Mouse (Mus musculus): Measurements from ENCODE around the gene Mamdc2. TPM values are rescaled to one million over a fixed set of nuclear protein-coding genes. Genes with fewer than 3 reads are reported as not detected.
A peak's percentile ranks its signal among the peaks of the same experiment; 100 is the strongest.

The Mamdc2 gene
- polyA plus RNA-seq, 1 experiment from 2014 or later, result 2.6 TPM

GRCm38 (mm10) chr19:23323107-23323506 is 125.1 kb downstream of the Mamdc2 start:
- Histone ChIP-seq H3K4me1 (ENCODE audit: control insufficient read depth, insufficient read depth, low read depth, low read length) (no peaks in the 10 kb centered on the region), H3K9ac (ENCODE audit: low read depth, low read length) (no peak overlapping the region), H3K4me3 (ENCODE audit: low read length) (no peak overlapping the region), H3K4me2 (ENCODE audit: low read length) (no peak overlapping the region), H3K9me3 (ENCODE audit: control insufficient read depth, low read length) (no peaks in the 10 kb centered on the region), H3K36me3 (ENCODE audit: control insufficient read depth, insufficient read depth, low read length) (no peaks in the 10 kb centered on the region), H3K27ac (ENCODE audit: low read depth, low read length) (no peak overlapping the region), H3K27me3 (replicated peaks; ENCODE audit: control insufficient read depth, insufficient read depth, low read length) (no peaks in the 10 kb centered on the region)
- WGBS, result 91% methylated on average over 3 of the region's 3 CpGs
- no peak for ATAC-seq

- Histone ChIP-seq H3K4me1 (ENCODE audit: control insufficient read depth, insufficient read depth, low read depth, low read length) (no peaks in the 10 kb centered on the region), H3K27me3 (replicated peaks; ENCODE audit: control insufficient read depth, insufficient read depth, low read length) (no peaks in the 10 kb centered on the region), H3K27ac (ENCODE audit: low read depth, low read length) (0 out of 2 replicates have a peak overlapping the region, but pooled peaks have one; percentile 23), H3K4me2 (ENCODE audit: low read length) (no peak overlapping the region), H3K9me3 (ENCODE audit: control insufficient read depth, low read length) (no peaks in the 10 kb centered on the region), H3K9ac (ENCODE audit: low read depth, low read length) (no peak overlapping the region), H3K4me3 (ENCODE audit: low read length) (no peak overlapping the region), H3K36me3 (ENCODE audit: control insufficient read depth, insufficient read depth, low read length) (no peaks in the 10 kb centered on the region)
- WGBS, result 75% methylated on average over 5 of the region's 5 CpGs
- no peak for ATAC-seq
Observed at GRCm38 (mm10) chr19:23317989-23318358, 130.3 kb downstream of the Mamdc2 start.

- Histone ChIP-seq H3K4me3 (ENCODE audit: low read length) (no peak overlapping the region), H3K27me3 (replicated peaks; ENCODE audit: control insufficient read depth, insufficient read depth, low read length) (no peaks in the 10 kb centered on the region), H3K4me1 (ENCODE audit: control insufficient read depth, insufficient read depth, low read depth, low read length) (no peaks in the 10 kb centered on the region), H3K36me3 (ENCODE audit: control insufficient read depth, insufficient read depth, low read length) (no peaks in the 10 kb centered on the region), H3K27ac (ENCODE audit: low read depth, low read length) (no peak overlapping the region), H3K9ac (ENCODE audit: low read depth, low read length) (no peak overlapping the region), H3K4me2 (ENCODE audit: low read length) (no peak overlapping the region), H3K9me3 (ENCODE audit: control insufficient read depth, low read length) (no peaks in the 10 kb centered on the region)
- 62% methylated on average over 5 of the region's 5 CpGs for WGBS
- ATAC-seq, result 0 out of 2 replicates have a peak, but pooled peaks have one; percentile 60
Observed at GRCm38 (mm10) chr19:23317295-23317988, 130.8 kb downstream of the Mamdc2 start.

DNA sequence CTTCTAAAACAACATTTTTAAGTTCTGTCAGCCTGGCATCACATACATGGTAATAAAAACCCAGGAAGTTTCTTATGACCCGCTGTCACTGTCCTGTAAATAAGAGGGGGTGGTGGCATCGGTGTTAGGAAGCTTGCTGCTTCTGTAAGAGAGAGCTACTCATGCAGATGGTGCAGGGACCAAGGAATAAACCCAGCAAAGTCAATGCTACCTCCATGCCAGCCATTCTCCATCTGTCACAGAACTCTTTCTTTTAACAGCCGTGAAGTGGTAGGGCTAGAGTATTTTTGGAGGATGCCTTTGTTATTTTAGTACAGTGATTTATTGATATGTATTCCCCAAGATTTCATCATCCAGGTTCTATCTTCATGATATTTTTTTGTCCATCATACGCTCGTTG is 131.4 kb downstream of the Mamdc2 start:
- Histone ChIP-seq H3K9me3 (ENCODE audit: control insufficient read depth, low read length) (no peaks in the 10 kb centered on the region), H3K4me1 (ENCODE audit: control insufficient read depth, insufficient read depth, low read depth, low read length) (no peaks in the 10 kb centered on the region), H3K9ac (ENCODE audit: low read depth, low read length) (no peak overlapping the region), H3K4me2 (ENCODE audit: low read length) (no peak overlapping the region), H3K36me3 (ENCODE audit: control insufficient read depth, insufficient read depth, low read length) (no peaks in the 10 kb centered on the region), H3K27ac (ENCODE audit: low read depth, low read length) (no peak overlapping the region), H3K4me3 (ENCODE audit: low read length) (no peak overlapping the region), H3K27me3 (replicated peaks; ENCODE audit: control insufficient read depth, insufficient read depth, low read length) (no peaks in the 10 kb centered on the region)
- 75% methylated on average over 5 of the region's 5 CpGs for whole genome bisulfite sequencing
- ATAC-seq, result no peak

GRCm38 (mm10) chr19:23309979-23310378 is 138.3 kb downstream of the Mamdc2 start:
- Histone ChIP-seq H3K36me3 (ENCODE audit: control insufficient read depth, insufficient read depth, low read length) (no peaks in the 10 kb centered on the region), H3K9ac (ENCODE audit: low read depth, low read length) (no peak overlapping the region), H3K4me2 (ENCODE audit: low read length) (no peak overlapping the region), H3K4me1 (ENCODE audit: control insufficient read depth, insufficient read depth, low read depth, low read length) (no peaks in the 10 kb centered on the region), H3K9me3 (ENCODE audit: control insufficient read depth, low read length) (no peaks in the 10 kb centered on the region), H3K4me3 (ENCODE audit: low read length) (no peak overlapping the region), H3K27ac (ENCODE audit: low read depth, low read length) (no peak overlapping the region), H3K27me3 (replicated peaks; ENCODE audit: control insufficient read depth, insufficient read depth, low read length) (no peaks in the 10 kb centered on the region)
- 80% methylated on average over 2 of the region's 2 CpGs for WGBS
- ATAC-seq, result no peak

DNA sequence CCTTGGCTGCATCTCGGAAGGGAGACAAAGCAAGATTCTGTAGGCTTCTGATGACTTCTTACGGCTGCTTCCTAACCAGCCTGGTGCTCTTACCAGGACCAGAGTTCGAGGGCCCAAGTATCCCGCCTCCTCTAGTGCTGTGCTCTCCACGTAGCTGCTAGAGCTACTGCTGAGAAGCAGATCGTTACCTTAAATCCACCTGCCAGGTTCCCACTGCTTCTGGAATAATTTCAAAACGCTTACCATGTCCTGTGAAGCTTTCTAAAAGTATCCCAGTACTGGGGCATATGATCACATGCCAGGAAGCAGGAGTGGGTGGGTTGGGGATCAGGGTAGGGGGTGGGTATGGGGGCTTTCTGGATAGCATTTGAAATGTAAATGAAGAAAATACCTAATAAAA is 141.6 kb downstream of the Mamdc2 start:
- Histone ChIP-seq H3K27ac (ENCODE audit: low read depth, low read length) (no peak overlapping the region), H3K9ac (ENCODE audit: low read depth, low read length) (no peak overlapping the region), H3K27me3 (replicated peaks; ENCODE audit: control insufficient read depth, insufficient read depth, low read length) (no peaks in the 10 kb centered on the region), H3K4me1 (ENCODE audit: control insufficient read depth, insufficient read depth, low read depth, low read length) (no peaks in the 10 kb centered on the region), H3K36me3 (ENCODE audit: control insufficient read depth, insufficient read depth, low read length) (no peaks in the 10 kb centered on the region), H3K4me2 (ENCODE audit: low read length) (no peak overlapping the region), H3K4me3 (ENCODE audit: low read length) (no peak overlapping the region), H3K9me3 (ENCODE audit: control insufficient read depth, low read length) (no peaks in the 10 kb centered on the region)
- WGBS, result 82% methylated on average over 7 of the region's 7 CpGs
- no peak for ATAC-seq

GRCm38 (mm10) chr19:23299987-23300386 is 148.3 kb downstream of the Mamdc2 start:
- Histone ChIP-seq H3K4me2 (ENCODE audit: low read length) (no peak overlapping the region), H3K27ac (ENCODE audit: low read depth, low read length) (no peak overlapping the region), H3K9me3 (ENCODE audit: control insufficient read depth, low read length) (no peaks in the 10 kb centered on the region), H3K27me3 (replicated peaks; ENCODE audit: control insufficient read depth, insufficient read depth, low read length) (no peaks in the 10 kb centered on the region), H3K4me3 (ENCODE audit: low read length) (no peak overlapping the region), H3K36me3 (ENCODE audit: control insufficient read depth, insufficient read depth, low read length) (no peaks in the 10 kb centered on the region), H3K4me1 (ENCODE audit: control insufficient read depth, insufficient read depth, low read depth, low read length) (no peaks in the 10 kb centered on the region), H3K9ac (ENCODE audit: low read depth, low read length) (no peak overlapping the region)
- no peak for ATAC-seq
- 85% methylated on average over 3 of the region's 3 CpGs for WGBS

- no peaks in the 10 kb centered on the region for H3K9me3 ChIP-seq (ENCODE audit: control insufficient read depth, low read length)
- H3K9ac ChIP-seq (ENCODE audit: low read depth, low read length), result no peak overlapping the region
- H3K4me2 ChIP-seq (ENCODE audit: low read length), result no peak overlapping the region
- no peaks in the 10 kb centered on the region for H3K36me3 ChIP-seq (ENCODE audit: control insufficient read depth, insufficient read depth, low read length)
- 87% methylated on average over 1 of the region's 1 CpGs for WGBS
- H3K27ac ChIP-seq (ENCODE audit: low read depth, low read length), result no peak overlapping the region
- no peak for ATAC-seq
- no peaks in the 10 kb centered on the region for H3K4me1 ChIP-seq (ENCODE audit: control insufficient read depth, insufficient read depth, low read depth, low read length)
- H3K4me3 ChIP-seq (ENCODE audit: low read length), result no peak overlapping the region
- no peaks in the 10 kb centered on the region for H3K27me3 ChIP-seq (replicated peaks; ENCODE audit: control insufficient read depth, insufficient read depth, low read length)
Observed at GRCm38 (mm10) chr19:23298917-23299316, 149.3 kb downstream of the Mamdc2 start.

DNA sequence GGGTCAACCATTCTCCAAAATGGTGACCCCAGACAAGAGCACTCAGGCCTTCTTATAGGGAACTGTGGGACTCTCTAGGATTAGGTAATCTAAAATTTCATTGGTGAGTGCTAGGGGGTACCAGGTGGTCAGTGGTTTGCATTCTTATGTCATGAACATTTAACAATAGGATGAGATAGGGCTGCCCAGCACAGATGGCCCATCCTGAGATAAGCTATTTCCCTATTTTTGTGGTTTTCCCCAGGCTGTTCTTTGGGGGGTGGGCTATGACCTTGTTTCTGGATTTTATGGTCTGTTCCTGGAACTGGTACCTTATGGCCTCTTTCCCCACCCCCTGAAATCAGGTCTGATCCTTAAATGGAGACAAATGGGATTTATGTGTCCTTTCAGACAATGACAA is 151.1 kb downstream of the Mamdc2 start:
- H3K9ac ChIP-seq (ENCODE audit: low read depth, low read length), result no peak overlapping the region
- no peak overlapping the region for H3K4me2 ChIP-seq (ENCODE audit: low read length)
- ATAC-seq, result no peak
- H3K27ac ChIP-seq (ENCODE audit: low read depth, low read length), result no peak overlapping the region
- no peaks in the 10 kb centered on the region for H3K4me1 ChIP-seq (ENCODE audit: control insufficient read depth, insufficient read depth, low read depth, low read length)
- no peak overlapping the region for H3K4me3 ChIP-seq (ENCODE audit: low read length)
- no peaks in the 10 kb centered on the region for H3K27me3 ChIP-seq (replicated peaks; ENCODE audit: control insufficient read depth, insufficient read depth, low read length)
- H3K36me3 ChIP-seq (ENCODE audit: control insufficient read depth, insufficient read depth, low read length), result no peaks in the 10 kb centered on the region
- H3K9me3 ChIP-seq (ENCODE audit: control insufficient read depth, low read length), result no peaks in the 10 kb centered on the region

DNA sequence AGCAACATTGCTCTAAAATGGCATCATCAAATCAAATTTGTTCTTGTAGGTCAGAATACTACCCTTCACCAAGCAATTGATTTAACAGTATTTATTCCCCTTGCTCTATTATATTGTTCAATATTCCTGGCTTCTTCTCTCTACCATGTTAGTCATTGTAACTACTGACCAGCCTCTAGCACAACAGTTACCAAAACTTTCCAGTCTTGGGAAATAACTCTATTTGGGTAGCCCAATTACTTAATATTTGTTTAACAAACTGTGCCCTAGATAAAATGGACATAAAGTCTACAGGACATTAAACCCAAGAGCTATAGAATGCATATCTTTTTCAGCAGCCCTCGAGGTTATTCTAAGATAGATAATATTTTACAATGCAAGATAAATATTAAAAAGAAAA is 159.0 kb downstream of the Mamdc2 start:
- Histone ChIP-seq H3K9ac (ENCODE audit: low read depth, low read length) (no peak overlapping the region), H3K4me2 (ENCODE audit: low read length) (no peak overlapping the region), H3K27me3 (replicated peaks; ENCODE audit: control insufficient read depth, insufficient read depth, low read length) (no peaks in the 10 kb centered on the region), H3K27ac (ENCODE audit: low read depth, low read length) (no peak overlapping the region), H3K9me3 (ENCODE audit: control insufficient read depth, low read length) (peaks cover 4% of the 10 kb centered on the region), H3K4me3 (ENCODE audit: low read length) (no peak overlapping the region), H3K4me1 (ENCODE audit: control insufficient read depth, insufficient read depth, low read depth, low read length) (no peaks in the 10 kb centered on the region), H3K36me3 (ENCODE audit: control insufficient read depth, insufficient read depth, low read length) (no peaks in the 10 kb centered on the region)
- 77% methylated on average over 1 of the region's 1 CpGs for WGBS
- no peak for ATAC-seq

Measured in hindbrain, embryonic 16.5 days (tissue).